19 mouse cellular contexts compared by ENCODE assay signal in genomic region chr4:126473031-126473430, GRCm38 (mm10). TPM values are rescaled to one million over a fixed set of nuclear protein-coding genes. Genes with fewer than 3 reads are reported as not detected.
DNase-seq lines count a peak whose midpoint lies in the region; ATAC-seq and TF ChIP-seq lines count a peak whose summit lies in the region.
"Had no signal": no experiment of that assay in that cellular context is flagged by ENCODE, and none has a peak within 500 bp of the region (broad histone marks: within the 10 kb centered on the region; RNA-seq: fewer than 3 reads in every experiment).

No protein-coding gene starts in this region.

- no peak overlapping the region for H3K4me2 ChIP-seq in lung, embryonic 14.5 days
- H3K4me2 ChIP-seq in embryonic facial prominence, embryonic 11.5 days (ENCODE audit: low read depth, low read length): no peak overlapping the region
- H3K4me2 ChIP-seq: embryonic facial prominence, embryonic 15.5 days; heart, embryonic 11.5 days had no signal

- no peak overlapping the region for H3K9ac ChIP-seq in lung, embryonic 14.5 days
- H3K9ac ChIP-seq in embryonic facial prominence, embryonic 11.5 days (replicated peaks; ENCODE audit: low read length): no peak overlapping the region
- H3K9ac ChIP-seq: embryonic facial prominence, embryonic 15.5 days had no signal

- no peak for ATAC-seq in lung, embryonic 14.5 days (ENCODE audit: insufficient read depth)
- no peak for ATAC-seq in embryonic facial prominence, embryonic 11.5 days (replicated peaks; ENCODE audit: insufficient number of reproducible peaks, low FRiP score, low TSS enrichment, low read depth)
- ATAC-seq: activated CD4-positive, CD25-positive, alpha-beta regulatory T cell, adult 4 months; inflammation-experienced regulatory T-cells, adult 6 months had no signal

- H3K4me1 ChIP-seq in lung, embryonic 14.5 days (ENCODE audit: insufficient read depth): no peaks in the 10 kb centered on the region
- no peaks in the 10 kb centered on the region for H3K4me1 ChIP-seq in embryonic facial prominence, embryonic 11.5 days (ENCODE audit: control insufficient read depth, insufficient read depth, low read length)

- WGBS in lung, embryonic 14.5 days: 46% methylated on average over 5 of the region's 5 CpGs
- 57% methylated on average over 5 of the region's 5 CpGs for WGBS in embryonic facial prominence, embryonic 11.5 days

- no peaks in the 10 kb centered on the region for H3K27me3 ChIP-seq in lung, embryonic 14.5 days (ENCODE audit: insufficient read depth, low read length)
- no peaks in the 10 kb centered on the region for H3K27me3 ChIP-seq in embryonic facial prominence, embryonic 11.5 days (ENCODE audit: control insufficient read depth, insufficient read depth, low read length)
- H3K27me3 ChIP-seq: embryonic facial prominence, embryonic 15.5 days had no signal

- no peaks in the 10 kb centered on the region for H3K9me3 ChIP-seq in lung, embryonic 14.5 days (ENCODE audit: low read depth, low read length)
- no peaks in the 10 kb centered on the region for H3K9me3 ChIP-seq in embryonic facial prominence, embryonic 11.5 days (replicated peaks; ENCODE audit: control insufficient read depth, low read length)
- H3K9me3 ChIP-seq: embryonic facial prominence, embryonic 15.5 days had no signal

- DNase-seq in embryo, embryonic 10 days (ENCODE audit: low spot score): peak; percentile 53
- DNase-seq in embryo, embryonic 9.5 days (ENCODE audit: extremely low spot score): no peak
- peak; percentile 61 for DNase-seq in lung, embryonic 14.5 days
- no peak for DNase-seq in lung, postnatal 14 days
- peak; percentile 56 for DNase-seq in embryonic facial prominence, embryonic 11.5 days (ENCODE audit: low spot score)
- no peak for DNase-seq in spleen, adult 12 weeks (ENCODE audit: low spot score)
- DNase-seq in urinary bladder, adult 18-20 months (ENCODE audit: low spot score in 2 of 2): no peak
- DNase-seq in thymus, adult 18-20 months: no peak
- DNase-seq: cerebellum, postnatal 25 days; gastrocnemius, postnatal 25 days; heart, postnatal 36 days; kidney, postnatal 14 days; midbrain, embryonic 14.5 days; right cerebral cortex, postnatal 14 days had no signal

- H3K27ac ChIP-seq in lung, embryonic 14.5 days (ENCODE audit: low read depth): no peak overlapping the region
- no peak overlapping the region for H3K27ac ChIP-seq in embryonic facial prominence, embryonic 11.5 days (replicated peaks; ENCODE audit: low read depth, low read length)
- H3K27ac ChIP-seq: embryonic facial prominence, embryonic 15.5 days; macrophage had no signal

- no peaks in the 10 kb centered on the region for H3K36me3 ChIP-seq in lung, embryonic 14.5 days (ENCODE audit: insufficient read depth)
- no peaks in the 10 kb centered on the region for H3K36me3 ChIP-seq in embryonic facial prominence, embryonic 11.5 days (replicated peaks; ENCODE audit: control insufficient read depth, insufficient read depth, low read depth, low read length)
- H3K36me3 ChIP-seq: embryonic facial prominence, embryonic 15.5 days had no signal

- TF ChIP-seq CTCF in lung, embryonic 14.5 days (IDR thresholded peaks at IDR 0.05; ENCODE audit: low read depth): no peak

- no peak overlapping the region for H3K4me3 ChIP-seq in lung, embryonic 14.5 days (ENCODE audit: low read depth, low read length)
- H3K4me3 ChIP-seq in embryonic facial prominence, embryonic 11.5 days (ENCODE audit: low read depth, low read length): no peak overlapping the region
- H3K4me3 ChIP-seq: embryonic facial prominence, embryonic 15.5 days had no signal

RNA-seq across cellular contexts. Expression of gene Ago1, which starts 4.6 kb away (rescaled TPM):
- polyA plus RNA-seq in lung, embryonic 14.5 days (2014; fragmentation: Nextera tagmentation; extraction: Ambion mirVana): 10.7 and 11.6 TPM in 2 replicates
- 10.6 and 11.0 TPM in 2 replicates for polyA plus RNA-seq in embryonic facial prominence, embryonic 11.5 days (2014; fragmentation: Nextera tagmentation; extraction: Ambion mirVana)

RNA-seq across cellular contexts. Expression of gene Ago3, which starts 43.7 kb away (rescaled TPM):
- polyA plus RNA-seq in lung, embryonic 14.5 days (2014; fragmentation: Nextera tagmentation; extraction: Ambion mirVana): 19.1 and 19.5 TPM in 2 replicates
- 10.2 and 12.8 TPM in 2 replicates for polyA plus RNA-seq in embryonic facial prominence, embryonic 11.5 days (2014; fragmentation: Nextera tagmentation; extraction: Ambion mirVana)

Comparison
In these comparisons a context has a peak if more than half of its experiments do, and no peak if none do; other contexts are left out.
1. DNase-seq: peak in embryo, embryonic 10 days (single experiment), lung, embryonic 14.5 days (single experiment) and embryonic facial prominence, embryonic 11.5 days (single experiment); none in embryo, embryonic 9.5 days (single experiment), lung, postnatal 14 days (single experiment), spleen, adult 12 weeks (single experiment), urinary bladder, adult 18-20 months (0 of 2) and thymus, adult 18-20 months (0 of 2).